Mouse (Mus musculus) WW6 (cell line): ENCODE measurements around the gene Klhdc10.
A peak's percentile ranks its signal among the peaks of the same experiment; 100 is the strongest.
"Not testable (repeated sequence)": the region's sequence is repeated elsewhere in the genome, so short reads cannot be mapped to it uniquely, and the experiment has no call there.

Experiments
- DNase-seq: peaks from one replicate; pipeline ENCODE4 v3.0.0-alpha.2; 2013; ENCODE audit warnings: low read depth, low spot score

The Klhdc10 gene

GRCm38 (mm10) chr6:30401308-30402015 lies at the start of gene Klhdc10:
Gene Klhdc10, plus strand, starts transcription at chr6:30401868.
- DNase-seq, result peak; percentile 97

GRCm38 (mm10) chr6:30352762-30353161 lies 48.9 kb upstream of the Klhdc10 start:
- no peak for DNase-seq

GRCm38 (mm10) chr6:30353661-30354060 lies 48.0 kb upstream of the Klhdc10 start:
- no peak for DNase-seq

GRCm38 (mm10) chr6:30354760-30355159 lies 46.9 kb upstream of the Klhdc10 start:
- no peak for DNase-seq

- no peak for DNase-seq
These were observed 46.0 kb upstream of the Klhdc10 start for GRCm38 (mm10) chr6:30355701-30356100.

- DNase-seq, result no peak
These were observed 45.5 kb upstream of the Klhdc10 start for GRCm38 (mm10) chr6:30356161-30356560.

- no peak for DNase-seq
These were observed 45.0 kb upstream of the Klhdc10 start for GRCm38 (mm10) chr6:30356680-30357079.

- peak; percentile 50 for DNase-seq
These were observed 44.0 kb upstream of the Klhdc10 start for GRCm38 (mm10) chr6:30357561-30358177.

GRCm38 (mm10) chr6:30359762-30360509 lies 41.7 kb upstream of the Klhdc10 start:
- DNase-seq, result no peak

GRCm38 (mm10) chr6:30363808-30364207 lies 37.9 kb upstream of the Klhdc10 start:
- no peak for DNase-seq

- DNase-seq, result no peak
These were observed 32.4 kb upstream of the Klhdc10 start for GRCm38 (mm10) chr6:30369291-30369690.

- no peak for DNase-seq
These were observed 28.9 kb upstream of the Klhdc10 start for GRCm38 (mm10) chr6:30372627-30373369.

GRCm38 (mm10) chr6:30374731-30375510 lies 26.7 kb upstream of the Klhdc10 start:
- DNase-seq, result no peak

- DNase-seq, result no peak
These were observed 25.9 kb upstream of the Klhdc10 start for GRCm38 (mm10) chr6:30375791-30376190.

GRCm38 (mm10) chr6:30381116-30381515 lies 20.6 kb upstream of the Klhdc10 start:
- DNase-seq, result no peak

GRCm38 (mm10) chr6:30390271-30390670 lies 11.4 kb upstream of the Klhdc10 start:
- not testable (repeated sequence) for DNase-seq

- peak; percentile 73 for DNase-seq
These were observed 10.7 kb upstream of the Klhdc10 start, which contains the start of gene Zc3hc1 for GRCm38 (mm10) chr6:30390714-30391697. Gene Zc3hc1, minus strand, starts transcription at chr6:30391028.

GRCm38 (mm10) chr6:30391996-30392395 lies 9.7 kb upstream of the Klhdc10 start:
- no peak for DNase-seq

GRCm38 (mm10) chr6:30400146-30400545 lies 1.5 kb upstream of the Klhdc10 start:
- DNase-seq, result no peak

GRCm38 (mm10) chr6:30400716-30401115 lies 952 bp upstream of the Klhdc10 start:
- no peak for DNase-seq
